Mouse (Mus musculus): ENCODE results near the gene Vmn1r230. TPM values are rescaled to one million over a fixed set of nuclear protein-coding genes. Genes with fewer than 3 reads are reported as not detected.

Gene Vmn1r230
- polyA plus RNA-seq (2012; rRNA removed): not detected in 2 replicates

- Histone ChIP-seq H3K4me1 (ENCODE audit: control insufficient read depth, insufficient read depth, low read length) (no peaks in the 10 kb centered on the region), H3K4me3 (ENCODE audit: insufficient read depth, low read length) (no peak within 1 kb of the TSS), H3K27ac (ENCODE audit: insufficient read depth, low read length) (no peak within 1 kb of the TSS)
- no peak for TF ChIP-seq POLR2A (IDR thresholded peaks at IDR 0.05; ENCODE audit: extremely low read depth, insufficient read depth, low read length)
- no peak for TF ChIP-seq CTCF (IDR thresholded peaks at IDR 0.05; ENCODE audit: extremely low read depth, insufficient read depth, low read length)
Measured at GRCm38 (mm10) chr17:20840144-20840543, at the start of gene Vmn1r230. Gene Vmn1r230, plus strand, starts transcription at chr17:20840444.

- Histone ChIP-seq H3K4me3 (ENCODE audit: insufficient read depth, low read length) (no peak within 1 kb of the TSS), H3K4me1 (ENCODE audit: control insufficient read depth, insufficient read depth, low read length) (no peaks in the 10 kb centered on the region), H3K27ac (ENCODE audit: insufficient read depth, low read length) (no peak within 1 kb of the TSS)
- TF ChIP-seq CTCF (IDR thresholded peaks at IDR 0.05; ENCODE audit: extremely low read depth, insufficient read depth, low read length) (no peak), POLR2A (IDR thresholded peaks at IDR 0.05; ENCODE audit: extremely low read depth, insufficient read depth, low read length) (no peak)
Measured at GRCm38 (mm10) chr17:20811255-20811654, 29.0 kb upstream of the Vmn1r230 start, which contains the start of gene Vmn1r229. Gene Vmn1r229, plus strand, starts transcription at chr17:20811555.

Other genes with a start within 250 kb of the Vmn1r230 start
- not detected in 2 replicates for gene Vmn2r110, start 244.0 kb upstream of the Vmn1r230 start, polyA plus RNA-seq (2012; rRNA removed)
- gene Fpr-rs3, start 215.6 kb upstream of the Vmn1r230 start, polyA plus RNA-seq (2012; rRNA removed): not detected in 2 replicates
- not detected in 2 replicates for gene Vmn1r226, start 157.6 kb upstream of the Vmn1r230 start, polyA plus RNA-seq (2012; rRNA removed)
- gene Vmn1r227, start 110.6 kb upstream of the Vmn1r230 start, polyA plus RNA-seq (2012; rRNA removed): not detected in 2 replicates
- not detected in 2 replicates for gene Vmn1r228, start 54.3 kb upstream of the Vmn1r230 start, polyA plus RNA-seq (2012; rRNA removed)
- gene Vmn1r229, start 28.9 kb upstream of the Vmn1r230 start, polyA plus RNA-seq (2012; rRNA removed): not detected in 2 replicates
- not detected in 2 replicates for gene Vmn1r231, start 64.6 kb downstream of the Vmn1r230 start, polyA plus RNA-seq (2012; rRNA removed)
- not detected in 2 replicates for gene Vmn1r232, start 79.3 kb downstream of the Vmn1r230 start, polyA plus RNA-seq (2012; rRNA removed)
- gene Ppp2r1a, start 104.9 kb downstream of the Vmn1r230 start, polyA plus RNA-seq (2012; rRNA removed): 596 and 603 TPM in 2 replicates
- not detected in 2 replicates for gene Vmn1r233, start 156.0 kb downstream of the Vmn1r230 start, polyA plus RNA-seq (2012; rRNA removed)
- gene Zfp160, start 168.5 kb downstream of the Vmn1r230 start, polyA plus RNA-seq (2012; rRNA removed): 15.8 and 16.6 TPM in 2 replicates

Measured in cortical plate, adult 2 months (tissue).